Mouse (Mus musculus) forebrain, postnatal 0 days (tissue): ENCODE results near the gene Fbxl5. TPM values are rescaled to one million over a fixed set of nuclear protein-coding genes. Genes with fewer than 3 reads are reported as not detected.

ENCODE experiments used
- ATAC-seq: fragments of 200-750 bp; cut with Nextera tagmentation; 2 replicates; pipeline ENCODE4 v1.8.0; 2017; ENCODE audit warnings: mild to moderate bottlenecking, moderate library complexity
- DNase-seq: peaks from one replicate; pipeline ENCODE4 v3.0.0-alpha.2; 2015
- H3K27ac ChIP-seq: fragments of 300-500 bp; sonication (generic); 2 replicates; pipeline ENCODE4 v1.5.1; 2014; ENCODE audit warnings: low read depth, mild to moderate bottlenecking, antibody characterized with exemption, low read length, moderate library complexity, mixed read lengths
- H3K27me3 ChIP-seq: fragments of 300-500 bp; sonication (generic); 2 replicates; pipeline ENCODE4 v1.6.1; 2014; ENCODE audit warnings: mild to moderate bottlenecking, low read length, mixed read lengths; ENCODE audit not compliant: insufficient read depth
- H3K36me3 ChIP-seq: fragments of 300-500 bp; sonication (generic); 2 replicates; pipeline ENCODE4 v1.6.1; 2014; ENCODE audit warnings: mild to moderate bottlenecking, moderate library complexity; ENCODE audit not compliant: insufficient read depth
- H3K4me1 ChIP-seq: fragments of 300-500 bp; sonication (generic); 2 replicates; pipeline ENCODE4 v1.6.1; 2014; ENCODE audit warnings: antibody characterized with exemption; ENCODE audit not compliant: insufficient read depth
- H3K4me2 ChIP-seq: fragments of 300-500 bp; sonication (generic); 2 replicates; pipeline ENCODE4 v1.6.1; 2014; ENCODE audit warnings: low read depth, mild to moderate bottlenecking, moderate library complexity
- H3K4me3 ChIP-seq: fragments of 300-500 bp; sonication (generic); 2 replicates; pipeline ENCODE4 v1.5.1; 2014; ENCODE audit warnings: low read depth, low read length, mixed read lengths
- H3K9ac ChIP-seq: fragments of 300-500 bp; sonication (generic); 2 replicates; pipeline ENCODE4 v1.6.1; 2014; ENCODE audit warnings: mild to moderate bottlenecking
- H3K9me3 ChIP-seq: fragments of 300-500 bp; sonication (generic); 2 replicates; pipeline ENCODE4 v1.6.1; 2016; ENCODE audit warnings: low read length
- CTCF ChIP-seq: sonication (generic); IDR thresholded peaks from 2 replicates; pipeline ENCODE4 v1.5.1; 2016; ENCODE audit warnings: antibody characterized with exemption, control low read depth, low read depth
- WGBS: fragments of 180-500 bp; shearing (Covaris S2); extraction: QIAGEN DNeasy Blood & Tissue Kit; methylation state at CpG from one replicate; pipeline ENCODE4 v1.1.7; 2014; 5-methylcytosine and 5-hydroxymethylcytosine counted together
- polyA plus RNA-seq: library from polyadenylated mRNA; unstranded; fragments of >200 nt; fragmentation: Nextera tagmentation; extraction: Ambion mirVana; gene quantifications from 2 replicates; pipeline ENCODE4 v1.2.1, GENCODE M21; 2015
- total RNA-seq: library from RNA; depleted of rRNA; stranded (reverse); fragments of >200 nt; gene quantifications from 2 replicates; pipeline ENCODE4 v1.2.3, GENCODE M21; 2014

The Fbxl5 gene
- total and polyA plus RNA-seq, 2 experiments from 2014 or later, result 77.1 to 132 TPM

DNA sequence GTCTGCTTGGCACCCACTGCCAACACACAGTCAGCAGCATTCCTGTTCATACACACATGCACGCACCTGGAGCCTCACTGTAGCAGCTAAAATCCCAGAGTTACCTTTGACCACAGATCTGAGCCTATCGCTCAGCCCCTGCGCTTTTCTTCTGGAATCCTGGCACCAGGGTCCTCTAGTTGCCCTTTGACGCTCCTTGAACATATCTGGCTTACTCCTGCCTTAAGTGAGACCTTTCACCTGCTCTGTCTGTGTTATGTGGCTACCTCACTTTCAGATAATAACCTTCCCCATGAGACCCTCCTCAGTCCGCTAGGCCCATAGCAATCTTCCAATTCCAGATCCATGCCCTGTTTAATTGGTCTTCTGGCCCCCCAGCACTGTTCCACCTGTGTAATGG is 38.7 kb upstream of the Fbxl5 start:
- DNase-seq (no peak), ATAC-seq (no peak)
- H3K9ac ChIP-seq, result no peak overlapping the region
- H3K4me3 ChIP-seq, result no peak overlapping the region
- WGBS, result 94% methylated on average over 5 of the region's 5 CpGs
- H3K36me3 ChIP-seq, result no peaks in the 10 kb centered on the region
- no peaks in the 10 kb centered on the region for H3K27me3 ChIP-seq
- TF ChIP-seq CTCF, result no peak
- H3K4me2 ChIP-seq, result no peak overlapping the region
- no peak overlapping the region for H3K27ac ChIP-seq
- H3K9me3 ChIP-seq, result no peaks in the 10 kb centered on the region
- no peaks in the 10 kb centered on the region for H3K4me1 ChIP-seq

DNA sequence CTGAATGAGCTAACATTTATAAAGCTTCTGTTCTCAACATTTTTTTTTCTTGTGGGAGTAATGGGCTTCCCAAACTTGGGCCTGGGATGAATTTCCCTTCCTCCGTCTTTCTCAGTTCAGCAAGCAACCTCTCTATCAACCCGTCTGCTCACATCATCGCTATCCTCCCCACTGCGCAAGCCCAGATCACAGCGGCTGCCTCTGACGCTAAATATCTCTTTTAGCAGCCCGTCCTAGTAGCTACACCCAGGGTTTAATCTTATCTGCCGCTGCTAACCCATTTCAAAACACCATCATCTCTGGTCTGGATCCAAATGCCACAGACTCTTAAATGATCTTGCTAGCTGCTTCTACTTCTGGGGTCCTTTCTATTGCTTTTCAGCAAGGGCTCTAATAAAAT is 38.2 kb upstream of the Fbxl5 start:
- no peak overlapping the region for H3K4me2 ChIP-seq
- H3K36me3 ChIP-seq, result no peaks in the 10 kb centered on the region
- H3K9ac ChIP-seq, result no peak overlapping the region
- H3K27me3 ChIP-seq, result no peaks in the 10 kb centered on the region
- H3K4me1 ChIP-seq, result no peaks in the 10 kb centered on the region
- no peak for TF ChIP-seq CTCF
- ATAC-seq (no peak), DNase-seq (no peak)
- no peak overlapping the region for H3K4me3 ChIP-seq
- 87% methylated on average over 8 of the region's 8 CpGs for WGBS
- H3K9me3 ChIP-seq, result no peaks in the 10 kb centered on the region
- no peak overlapping the region for H3K27ac ChIP-seq

DNA sequence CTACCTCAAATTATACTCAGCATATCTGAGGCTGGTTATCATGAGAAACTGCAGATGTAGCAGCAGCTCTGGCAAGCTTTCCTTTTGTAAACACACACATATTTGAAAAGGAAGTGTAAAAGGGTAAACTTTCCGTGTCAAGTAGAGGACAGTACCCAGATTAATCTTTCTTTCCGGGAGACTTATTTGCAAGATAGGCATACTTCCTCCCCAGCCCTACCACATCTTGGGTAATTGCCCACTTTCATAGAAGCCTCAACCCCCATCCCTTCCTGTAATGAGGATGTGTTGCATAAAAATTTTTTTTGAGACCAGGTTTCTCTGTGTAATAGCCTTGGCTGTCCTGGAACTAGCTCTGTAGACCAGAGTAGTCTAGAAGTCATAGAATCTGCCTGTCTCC is 34.3 kb upstream of the Fbxl5 start:
- no peak for ATAC-seq
- Histone ChIP-seq H3K4me3 (no peak overlapping the region), H3K4me1 (no peaks in the 10 kb centered on the region), H3K4me2 (no peak overlapping the region), H3K9me3 (no peaks in the 10 kb centered on the region), H3K27ac (no peak overlapping the region), H3K27me3 (no peaks in the 10 kb centered on the region), H3K36me3 (no peaks in the 10 kb centered on the region), H3K9ac (no peak overlapping the region)
- DNase-seq, result no peak
- no peak for TF ChIP-seq CTCF
- WGBS, result 82% methylated on average over 2 of the region's 2 CpGs

DNA sequence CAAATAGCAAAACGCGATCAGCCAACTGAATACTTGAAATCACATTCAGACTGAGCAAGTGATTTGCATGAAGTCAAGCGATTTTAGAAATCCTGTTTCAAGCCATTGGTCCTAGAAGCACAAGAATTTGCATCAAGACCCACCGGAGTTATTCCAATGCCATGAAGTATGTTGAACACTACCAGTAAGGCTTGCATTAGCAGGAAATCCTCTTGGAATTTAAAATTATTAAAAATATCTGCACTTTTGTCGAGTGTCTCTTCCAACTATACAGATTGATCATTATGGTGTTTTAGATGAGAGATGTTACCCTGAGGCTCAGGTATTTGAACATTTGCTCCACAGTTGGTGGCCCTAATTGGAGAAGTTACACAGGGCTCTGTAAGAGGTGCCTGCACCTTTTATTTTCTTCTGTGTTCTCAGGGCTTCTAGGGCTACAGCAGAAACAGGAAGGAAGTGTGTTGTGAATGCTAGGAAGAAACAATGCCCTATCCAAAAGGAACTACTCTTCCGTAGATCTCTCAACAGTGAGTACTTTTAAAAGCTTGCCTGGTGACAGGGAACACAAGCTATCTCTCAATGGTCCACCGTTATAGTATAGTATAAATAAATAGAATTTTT is 32.5 kb upstream of the Fbxl5 start:
- 82% methylated on average over 7 of the region's 7 CpGs for WGBS
- Histone ChIP-seq H3K36me3 (no peaks in the 10 kb centered on the region), H3K27ac (no peak overlapping the region)

DNA sequence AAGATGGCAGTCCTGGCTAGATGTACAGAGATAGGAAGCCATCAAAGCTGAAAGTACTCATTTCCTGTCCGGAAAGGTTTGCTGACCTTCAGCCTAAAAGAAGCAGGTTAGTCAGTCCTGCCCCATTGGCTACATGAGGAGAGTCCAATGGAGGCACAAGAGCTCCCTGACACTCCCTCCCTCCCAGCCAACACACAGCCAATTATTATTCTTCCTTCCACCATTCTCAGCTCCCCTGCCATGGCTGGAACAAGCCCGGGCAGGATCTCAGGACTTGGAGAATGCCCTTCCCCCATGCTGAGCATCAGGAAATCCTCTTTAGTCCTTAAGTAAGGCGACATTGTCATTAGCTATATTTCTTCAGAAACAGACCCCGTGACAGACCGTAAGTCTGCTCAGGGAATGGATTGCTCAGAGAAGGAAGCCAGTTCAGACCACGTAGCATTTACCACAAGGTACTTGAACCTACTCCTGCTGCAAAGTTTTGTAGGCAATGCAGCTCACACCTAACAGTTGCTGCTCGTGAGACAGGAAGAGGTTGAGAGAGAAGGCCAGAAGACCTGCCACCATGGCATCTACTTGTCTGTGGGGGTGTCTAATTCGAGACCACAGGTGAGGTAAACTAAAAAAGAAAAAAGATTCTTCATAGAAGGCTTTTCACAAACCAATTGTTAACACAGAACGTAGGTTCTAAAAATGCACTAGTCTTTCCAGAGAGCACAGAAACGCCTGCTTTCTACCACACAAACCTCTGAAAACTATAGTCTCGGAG is 31.8 kb upstream of the Fbxl5 start:
- ATAC-seq (no peak), DNase-seq (no peak)
- Histone ChIP-seq H3K27ac (no peak overlapping the region), H3K36me3 (no peaks in the 10 kb centered on the region), H3K9me3 (no peaks in the 10 kb centered on the region), H3K27me3 (no peaks in the 10 kb centered on the region), H3K4me2 (no peak overlapping the region), H3K4me3 (no peak overlapping the region), H3K9ac (no peak overlapping the region), H3K4me1 (no peaks in the 10 kb centered on the region)
- TF ChIP-seq CTCF, result no peak
- WGBS, result 77% methylated on average over 11 of the region's 11 CpGs

More for the DNA sequence above, 32.5 kb upstream of the Fbxl5 start:
- H3K27me3 ChIP-seq, result no peaks in the 10 kb centered on the region
- TF ChIP-seq CTCF, result no peak
- ATAC-seq, result no peak
- H3K4me3 ChIP-seq, result no peak overlapping the region
- no peak overlapping the region for H3K9ac ChIP-seq
- H3K9me3 ChIP-seq, result no peaks in the 10 kb centered on the region
- no peaks in the 10 kb centered on the region for H3K4me1 ChIP-seq
- no peak for DNase-seq
- no peak overlapping the region for H3K4me2 ChIP-seq

DNA sequence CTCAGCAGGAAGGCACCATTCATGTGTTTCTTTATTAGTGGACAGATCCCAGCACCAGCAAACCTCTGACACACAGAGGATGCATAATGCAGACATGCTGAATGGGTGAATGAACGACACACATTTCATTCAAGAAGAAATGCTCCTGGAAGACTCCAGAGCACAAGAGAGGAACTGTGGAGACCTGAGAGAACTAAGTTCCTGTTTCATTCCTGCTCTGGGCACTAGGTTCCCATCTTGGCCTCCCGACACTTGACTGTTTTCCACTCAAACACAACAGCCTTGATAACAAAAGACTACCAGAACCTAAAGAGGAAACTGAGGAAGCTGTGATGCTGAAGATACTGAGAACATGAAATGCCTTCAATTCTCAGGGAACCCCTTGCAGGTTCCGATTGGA is 26.8 kb upstream of the Fbxl5 start:
- Histone ChIP-seq H3K9me3 (no peaks in the 10 kb centered on the region), H3K9ac (no peak overlapping the region), H3K36me3 (no peaks in the 10 kb centered on the region), H3K4me3 (no peak overlapping the region), H3K27ac (no peak overlapping the region), H3K27me3 (no peaks in the 10 kb centered on the region), H3K4me2 (no peak overlapping the region), H3K4me1 (no peaks in the 10 kb centered on the region)
- no peak for TF ChIP-seq CTCF
- DNase-seq (no peak), ATAC-seq (no peak)
- WGBS, result 91% methylated on average over 3 of the region's 3 CpGs

DNA sequence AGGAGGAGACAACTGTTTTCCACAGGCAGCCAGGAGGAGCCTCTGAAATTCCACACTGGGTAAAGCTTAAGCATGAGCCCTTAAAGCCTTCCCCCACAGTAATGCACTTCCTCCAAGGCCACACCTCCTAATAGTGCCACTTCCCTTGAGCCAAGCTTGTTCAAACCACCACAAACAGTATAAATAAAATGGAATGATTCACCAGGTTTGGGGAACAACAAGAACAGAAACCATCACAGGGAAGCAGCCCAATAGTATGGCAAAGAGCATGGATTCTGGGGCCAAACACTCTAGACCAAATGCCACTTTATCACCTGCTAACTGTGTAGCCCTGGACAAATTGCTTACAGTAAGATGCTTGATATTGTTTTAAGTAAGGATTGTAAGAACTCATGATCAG is 26.1 kb upstream of the Fbxl5 start:
- no peaks in the 10 kb centered on the region for H3K4me1 ChIP-seq
- no peak overlapping the region for H3K27ac ChIP-seq
- H3K9me3 ChIP-seq, result no peaks in the 10 kb centered on the region
- no peak for TF ChIP-seq CTCF
- ATAC-seq (no peak), DNase-seq (no peak)
- no peak overlapping the region for H3K9ac ChIP-seq
- no peak overlapping the region for H3K4me3 ChIP-seq
- H3K27me3 ChIP-seq, result no peaks in the 10 kb centered on the region
- no peak overlapping the region for H3K4me2 ChIP-seq
- H3K36me3 ChIP-seq, result no peaks in the 10 kb centered on the region
